Mouse (Mus musculus) left cerebral cortex, adult 18-20 months (tissue): ENCODE results near the gene Gm5426. TPM values are rescaled to one million over a fixed set of nuclear protein-coding genes. Genes with fewer than 3 reads are reported as not detected.
"Not testable (repeated sequence)": the region's sequence is repeated elsewhere in the genome, so short reads cannot be mapped to it uniquely, and the experiment has no call there.

Experiments used
- DNase-seq, 2 experiments: peaks; one replicate each; pipeline ENCODE4 v3.0.0; 2021 to 2022; ENCODE audit warnings: low spot score in 2 of 2, mixed read lengths in 1 of 2
- total RNA-seq, 2 experiments: library from RNA; stranded (reverse); gene quantifications; 2 replicates each; pipeline ENCODE4 v1.2.3; 2021

The Gm5426 gene
- total RNA-seq, 2 experiments from 2014 or later = not detected

GRCm38 (mm10) chr10:96132161-96132560, 4.2 kb upstream of the Gm5426 start:
- peak; percentile 34 to 65 for DNase-seq

- DNase-seq = no peak
Measured at GRCm38 (mm10) chr10:96138585-96138984, 2.2 kb downstream of the Gm5426 start.

DNA sequence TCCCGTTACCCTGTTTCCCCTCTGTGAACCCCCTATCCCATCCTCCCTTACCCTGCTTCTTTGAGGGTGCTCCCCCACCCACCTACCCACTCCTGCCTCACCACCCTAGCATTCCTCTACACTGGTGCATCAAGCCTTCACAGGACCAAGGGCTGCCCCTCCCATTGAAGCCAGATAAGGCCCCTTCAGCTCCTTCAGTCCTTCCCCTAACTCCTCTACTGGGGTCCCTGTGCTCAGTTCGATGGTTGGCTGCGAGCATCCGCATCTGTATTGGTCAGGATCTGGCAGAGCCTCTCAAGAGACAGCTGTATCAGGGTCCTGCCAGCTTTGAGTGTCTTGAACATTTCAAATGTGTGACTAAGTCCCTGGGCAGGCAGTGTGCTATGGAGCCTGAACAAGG, 2.9 kb downstream of the Gm5426 start:
- not testable (repeated sequence) for DNase-seq

DNA sequence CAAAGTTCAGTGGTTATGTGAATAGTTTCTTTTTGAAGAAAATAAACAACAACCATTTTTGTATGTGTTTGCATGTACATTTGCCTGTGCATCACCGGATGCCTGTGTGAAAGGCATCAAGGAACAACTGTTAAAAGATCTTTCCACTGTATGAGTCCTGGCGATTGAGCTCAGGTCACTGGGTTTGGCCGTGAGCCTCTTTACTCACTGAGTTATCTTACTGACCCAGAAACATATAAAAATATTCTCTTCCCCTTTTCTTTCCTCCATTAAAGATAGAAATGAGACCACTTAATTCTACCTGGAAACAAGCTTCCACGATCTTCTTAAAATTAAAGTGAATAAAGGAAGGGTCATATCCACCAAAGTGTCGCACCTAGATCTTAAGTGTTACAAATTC, 10.2 kb downstream of the Gm5426 start:
- DNase-seq = no peak

- DNase-seq = no peak
Measured at GRCm38 (mm10) chr10:96148250-96148699, 11.9 kb downstream of the Gm5426 start.

DNA sequence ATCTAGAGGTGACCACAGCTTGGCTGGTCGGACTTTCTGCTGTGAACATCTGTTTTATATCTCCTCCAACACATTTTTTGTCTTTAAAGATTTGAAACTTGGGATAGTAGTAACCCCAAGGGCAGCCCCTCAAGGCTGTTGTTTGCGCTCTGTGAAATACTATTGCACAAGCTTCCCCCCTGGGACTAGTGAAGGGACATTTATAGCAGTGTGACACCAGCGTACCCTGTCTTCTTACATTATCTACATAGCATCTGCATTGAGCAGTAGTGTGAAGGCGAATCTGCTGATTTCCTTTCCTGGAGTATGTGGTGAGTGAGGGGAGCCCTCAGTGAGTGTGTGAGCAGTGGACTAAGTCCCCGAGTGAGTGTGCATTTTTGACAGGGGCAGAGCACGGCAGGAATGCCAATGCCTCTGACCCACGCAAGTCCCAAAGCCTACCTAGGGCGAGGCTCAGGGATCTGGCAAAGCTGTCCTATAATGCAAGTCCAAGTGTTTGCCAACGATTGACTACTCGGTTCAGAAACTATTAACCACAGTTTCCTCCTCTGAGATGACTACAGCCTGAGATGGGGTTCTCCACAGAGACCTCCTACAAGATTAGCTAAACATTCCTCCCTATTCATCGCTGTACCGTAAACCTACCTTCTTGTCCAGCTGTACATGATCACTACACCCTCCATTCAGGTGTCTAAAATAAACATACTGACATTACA, 14.2 kb downstream of the Gm5426 start:
- no peak for DNase-seq

- no peak for DNase-seq
Measured at GRCm38 (mm10) chr10:96153315-96153714, 16.9 kb downstream of the Gm5426 start.

DNA sequence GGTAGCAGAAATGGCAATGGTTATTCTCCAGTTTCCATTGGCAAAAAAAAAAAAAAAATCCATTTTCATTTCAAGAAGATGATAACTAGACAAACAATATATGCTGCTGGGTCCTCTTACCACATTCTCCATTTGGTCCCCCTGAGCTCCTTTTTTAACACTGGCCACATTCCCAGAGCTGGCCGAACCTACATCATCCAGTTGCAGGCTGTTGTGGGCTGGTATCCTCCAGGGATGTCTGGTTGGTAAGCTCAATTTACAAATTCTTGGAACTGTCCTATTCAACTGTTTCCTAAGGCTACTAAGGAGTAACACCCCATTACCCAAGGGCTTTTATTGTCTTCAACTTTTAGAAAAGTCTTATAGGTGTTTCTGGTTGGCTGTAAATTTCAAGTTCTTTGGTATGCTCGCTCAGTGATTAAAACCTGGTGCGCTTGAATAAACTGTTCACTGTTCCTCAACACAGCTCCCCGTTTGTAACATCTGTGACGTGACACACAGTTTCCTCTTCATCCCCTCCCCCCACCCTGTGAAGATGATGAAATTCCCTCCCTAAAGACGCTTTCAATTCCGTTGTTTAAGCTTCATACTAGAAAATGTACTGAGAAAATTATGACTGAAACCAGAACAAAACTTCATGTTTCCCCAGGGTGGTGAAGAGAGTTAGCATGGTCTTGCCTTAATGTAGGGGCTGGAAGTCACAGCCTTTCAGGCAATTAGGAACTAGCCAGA, 26.7 kb downstream of the Gm5426 start:
- DNase-seq = no peak

DNA sequence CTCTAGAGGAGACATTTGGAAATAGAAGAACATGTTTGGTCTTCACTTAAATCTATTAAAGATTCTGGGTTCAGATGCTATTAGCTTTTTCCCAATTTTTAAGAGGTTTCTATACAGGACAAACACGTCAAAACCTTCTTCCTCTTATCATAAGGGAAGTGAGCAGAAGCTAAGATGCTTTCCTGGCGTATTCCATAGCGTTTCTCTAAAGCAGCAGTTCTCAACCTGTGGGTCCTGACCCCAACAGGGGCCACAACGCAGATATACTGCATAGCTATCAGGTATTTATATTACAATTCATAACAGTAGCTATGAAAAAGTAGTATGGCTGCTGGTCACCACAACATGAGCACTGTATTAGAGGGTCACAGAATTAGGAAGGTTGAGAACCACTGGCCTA, 27.4 kb downstream of the Gm5426 start:
- DNase-seq = no peak

DNA sequence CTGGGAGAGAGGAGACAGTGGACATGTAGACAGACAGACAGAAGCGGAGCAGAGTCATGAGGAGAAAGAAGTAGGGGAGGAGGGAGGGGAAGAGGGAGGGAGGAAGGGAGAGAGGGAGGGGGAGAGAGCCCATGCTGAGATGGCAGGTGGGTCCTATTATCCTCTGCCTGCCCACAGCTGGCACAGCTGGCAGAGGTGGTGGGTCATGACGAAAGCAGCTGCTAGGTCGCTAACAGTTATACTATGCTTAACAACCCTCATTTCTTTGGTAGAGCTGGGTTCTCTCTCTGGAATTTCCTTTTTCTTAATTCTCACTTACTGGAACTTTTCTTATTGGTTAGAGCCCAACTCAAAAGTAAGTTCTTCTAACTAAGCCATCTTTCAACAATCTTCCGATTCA, 28.9 kb downstream of the Gm5426 start:
- DNase-seq = no peak

GRCm38 (mm10) chr10:96168998-96169397, 32.6 kb downstream of the Gm5426 start:
- no peak for DNase-seq

GRCm38 (mm10) chr10:96171546-96171945, 35.1 kb downstream of the Gm5426 start:
- DNase-seq = no peak

GRCm38 (mm10) chr10:96172964-96173363, 36.6 kb downstream of the Gm5426 start:
- no peak for DNase-seq

- DNase-seq = no peak
Measured at GRCm38 (mm10) chr10:96173771-96174170, 37.4 kb downstream of the Gm5426 start.

- DNase-seq = no peak
Measured at GRCm38 (mm10) chr10:96176916-96177315, 40.5 kb downstream of the Gm5426 start.

- DNase-seq = no peak
Measured at GRCm38 (mm10) chr10:96180554-96181397, 44.4 kb downstream of the Gm5426 start.

DNA sequence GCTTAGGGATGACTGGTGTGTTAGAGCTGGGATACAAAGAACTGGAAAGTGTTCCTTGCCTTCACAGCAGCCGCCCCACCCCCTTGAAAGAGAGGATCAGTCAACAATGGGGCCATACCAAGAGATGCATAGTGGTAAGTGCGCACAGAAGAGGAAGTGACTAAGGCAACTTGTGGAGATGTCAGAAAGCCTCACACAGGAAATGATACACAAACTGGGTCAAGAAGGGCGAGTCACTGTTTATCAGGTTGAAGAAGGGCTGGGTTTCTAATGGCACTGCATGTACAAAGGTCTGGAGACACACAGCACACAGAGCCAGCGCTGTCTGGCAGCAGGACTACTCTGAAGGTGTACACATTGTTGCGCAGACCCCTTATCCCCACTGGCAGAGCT, 45.0 kb downstream of the Gm5426 start:
- no peak for DNase-seq

- no peak for DNase-seq
Measured at GRCm38 (mm10) chr10:96181883-96182628, 45.7 kb downstream of the Gm5426 start.

DNA sequence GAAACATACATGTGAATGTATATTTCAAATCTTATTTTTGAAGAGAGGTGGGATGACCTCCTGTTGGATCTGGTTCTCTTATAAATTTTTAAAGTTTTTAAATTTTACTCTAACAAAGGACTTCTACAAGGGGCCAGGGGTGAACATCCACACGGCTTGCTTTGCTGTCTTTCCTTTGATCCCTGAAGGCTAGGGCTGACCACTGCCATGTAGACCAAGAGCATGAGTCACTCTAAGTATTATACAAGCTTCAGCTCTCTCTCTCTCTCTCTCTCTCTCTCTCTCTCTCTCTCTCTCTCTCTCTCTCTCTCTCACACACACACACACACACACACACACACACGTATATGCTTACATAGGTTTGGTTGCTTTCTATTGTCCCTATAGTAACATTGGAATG, 48.6 kb downstream of the Gm5426 start:
- no peak for DNase-seq

DNA sequence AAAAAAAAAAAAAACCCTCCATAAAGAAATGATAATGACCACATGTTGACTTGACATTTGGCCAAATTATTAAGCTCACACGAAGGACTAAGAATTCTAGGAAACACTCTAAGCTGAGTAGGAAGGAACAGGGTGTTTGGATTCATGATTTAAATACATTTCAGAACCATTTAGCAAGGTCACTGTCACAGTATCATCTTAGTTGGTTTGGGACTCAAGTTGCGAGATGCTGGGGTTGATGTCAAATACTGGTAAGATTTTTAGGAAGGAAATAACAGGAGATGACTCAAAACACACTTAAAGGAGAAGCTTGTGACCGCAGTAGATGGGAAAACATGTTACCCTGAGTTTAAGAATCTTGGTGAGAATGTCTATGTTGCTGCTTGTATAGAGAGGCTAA, 49.2 kb downstream of the Gm5426 start:
- no peak for DNase-seq
